Mouse (Mus musculus) CH12.LX (cell line): ENCODE measurements at regions not wholly inside any gene's neighbourhood (a gene's known extent, or its start where the extent isn't known, plus 50 kb on each side); places are given as distances from the start of the nearest gene placed in this dataset.

Source experiments
- CHD1 ChIP-seq: IDR thresholded peaks from 2 replicates; pipeline ENCODE4 v1.6.1; 2012; ENCODE audit warnings: low read depth, low read length, improper control_type of control experiment, inconsistent platforms
- CHD2 ChIP-seq: IDR thresholded peaks from 2 replicates; pipeline ENCODE4 v1.6.1; 2011; ENCODE audit warnings: low read length, improper control_type of control experiment
- CTCF ChIP-seq, 2 experiments: IDR thresholded peaks in 1 of 2; conservative IDR thresholded peaks in 1 of 2; 2 replicates each; pipeline ENCODE4 v1.5.1; 2011 to 2012; ENCODE audit warnings: low read depth in 2 of 2, low read length in 2 of 2, improper control_type of control experiment in 1 of 2, inconsistent platforms in 1 of 2, mild to moderate bottlenecking in 1 of 2, moderate library complexity in 1 of 2
- EP300 ChIP-seq: IDR thresholded peaks from 2 replicates; pipeline ENCODE4 v1.6.1; 2011; ENCODE audit warnings: low read length, improper control_type of control experiment
- ETS1 ChIP-seq: conservative IDR thresholded peaks from 2 replicates; pipeline ENCODE4 v1.6.1; 2012; ENCODE audit warnings: low read depth, mild to moderate bottlenecking, inconsistent platforms, low read length, improper control_type of control experiment, moderate library complexity
- IRF4 ChIP-seq: IDR thresholded peaks from 2 replicates; pipeline ENCODE4 v1.6.1; 2014; ENCODE audit warnings: low read depth, mild to moderate bottlenecking, inconsistent platforms, low read length, improper control_type of control experiment
- JUND ChIP-seq: conservative IDR thresholded peaks from 2 replicates; pipeline ENCODE4 v1.6.1; 2011; ENCODE audit warnings: low read depth, low read length, improper control_type of control experiment
- MEF2A ChIP-seq: IDR thresholded peaks from 2 replicates; pipeline ENCODE4 v1.6.1; 2014; ENCODE audit warnings: low read depth, mild to moderate bottlenecking, inconsistent platforms, low read length, improper control_type of control experiment, borderline replicate concordance
- POLR2A ChIP-seq: IDR thresholded peaks from 2 replicates; pipeline ENCODE4 v1.6.1; 2011; ENCODE audit warnings: low read depth, mild to moderate bottlenecking, improper control_type of control experiment, low read length
- RAD21 ChIP-seq: IDR thresholded peaks from 2 replicates; pipeline ENCODE4 v1.6.1; 2011; ENCODE audit warnings: low read depth, mild to moderate bottlenecking, low read length, improper control_type of control experiment, moderate library complexity
- RCOR1 ChIP-seq: conservative IDR thresholded peaks from 2 replicates; pipeline ENCODE4 v1.6.1; 2012; ENCODE audit warnings: low read depth, mild to moderate bottlenecking, inconsistent platforms, low read length, improper control_type of control experiment
- USF1 ChIP-seq: IDR thresholded peaks from 2 replicates; pipeline ENCODE4 v1.6.1; 2014; ENCODE audit warnings: low read depth, mild to moderate bottlenecking, inconsistent platforms, low read length, improper control_type of control experiment
- ZKSCAN1 ChIP-seq: IDR thresholded peaks from 2 replicates; pipeline ENCODE4 v1.6.1; 2012; ENCODE audit warnings: low read depth, inconsistent platforms, low read length, improper control_type of control experiment, borderline replicate concordance

GRCm38 (mm10) chr13:50964070-50964469 lies 136.6 kb upstream of the Spin1 start:
- TF ChIP-seq CTCF (conservative IDR thresholded peaks at IDR 0.05 in 1 of 2, IDR thresholded peaks at IDR 0.05 in 1 of 2; ENCODE audit: low read depth in 2 of 2, low read length in 2 of 2) (peak in 1 of 2 experiments; percentile 51; a peak in 3 of 4 replicates), IRF4 (no peak), POLR2A (no peak), RCOR1 (no peak), MEF2A (no peak), CHD1 (no peak), ETS1 (no peak), RAD21 (peak; percentile 53), CHD2 (no peak), ZKSCAN1 (no peak), USF1 (no peak), JUND (no peak), EP300 (no peak)
